Mouse (Mus musculus) forebrain, embryonic 16.5 days (tissue): ENCODE data around the gene Stx1b. TPM values are rescaled to one million over a fixed set of nuclear protein-coding genes. Genes with fewer than 3 reads are reported as not detected.
A peak's percentile ranks its signal among the peaks of the same experiment; 100 is the strongest.

Source experiments
- ATAC-seq: fragments of 200-750 bp; cut with Nextera tagmentation; 2 replicates; pipeline ENCODE4 v1.8.0; 2017; ENCODE audit warnings: mild to moderate bottlenecking, moderate library complexity
- H3K27ac ChIP-seq: fragments of 300-500 bp; sonication (generic); 2 replicates; pipeline ENCODE4 v1.5.1; 2014; ENCODE audit warnings: low read length, control low read depth
- H3K27me3 ChIP-seq: fragments of 300-500 bp; sonication (generic); replicated peaks from 2 replicates; pipeline ENCODE4 v1.6.1; 2014; ENCODE audit warnings: low read length; ENCODE audit not compliant: control insufficient read depth, insufficient read depth
- H3K36me3 ChIP-seq: fragments of 300-500 bp; sonication (generic); 2 replicates; pipeline ENCODE4 v1.6.1; 2014; ENCODE audit not compliant: control insufficient read depth, insufficient read depth
- H3K4me1 ChIP-seq: fragments of 300-500 bp; sonication (generic); replicated peaks from 2 replicates; pipeline ENCODE4 v1.6.1; 2014; ENCODE audit warnings: low read length; ENCODE audit not compliant: control insufficient read depth, insufficient read depth
- H3K4me2 ChIP-seq: fragments of 300-500 bp; sonication (generic); 2 replicates; pipeline ENCODE4 v1.6.1; 2014; ENCODE audit warnings: mild to moderate bottlenecking, low read length, control low read depth
- H3K4me3 ChIP-seq: fragments of 300-500 bp; sonication (generic); replicated peaks from 2 replicates; pipeline ENCODE4 v1.5.1; 2014; ENCODE audit warnings: mild to moderate bottlenecking, low read length, control low read depth
- H3K9ac ChIP-seq: fragments of 300-500 bp; sonication (generic); replicated peaks from 2 replicates; pipeline ENCODE4 v1.6.1; 2014; ENCODE audit warnings: low read depth, low read length, control low read depth
- H3K9me3 ChIP-seq: fragments of 300-500 bp; sonication (generic); 2 replicates; pipeline ENCODE4 v1.6.1; 2016; ENCODE audit warnings: low read length; ENCODE audit not compliant: control insufficient read depth
- WGBS: fragments of 180-500 bp; shearing (Covaris S2); extraction: QIAGEN DNeasy Blood & Tissue Kit; methylation state at CpG from one replicate; pipeline ENCODE4 v1.1.7; 2014; 5-methylcytosine and 5-hydroxymethylcytosine counted together
- polyA plus RNA-seq: library from polyadenylated mRNA; unstranded; fragments of >200 nt; fragmentation: Nextera tagmentation; extraction: Ambion mirVana; gene quantifications from 2 replicates; pipeline ENCODE4 v1.2.1, GENCODE M21; 2015

The Stx1b gene
- 37.9 and 50.8 TPM in 2 replicates for polyA plus RNA-seq

DNA sequence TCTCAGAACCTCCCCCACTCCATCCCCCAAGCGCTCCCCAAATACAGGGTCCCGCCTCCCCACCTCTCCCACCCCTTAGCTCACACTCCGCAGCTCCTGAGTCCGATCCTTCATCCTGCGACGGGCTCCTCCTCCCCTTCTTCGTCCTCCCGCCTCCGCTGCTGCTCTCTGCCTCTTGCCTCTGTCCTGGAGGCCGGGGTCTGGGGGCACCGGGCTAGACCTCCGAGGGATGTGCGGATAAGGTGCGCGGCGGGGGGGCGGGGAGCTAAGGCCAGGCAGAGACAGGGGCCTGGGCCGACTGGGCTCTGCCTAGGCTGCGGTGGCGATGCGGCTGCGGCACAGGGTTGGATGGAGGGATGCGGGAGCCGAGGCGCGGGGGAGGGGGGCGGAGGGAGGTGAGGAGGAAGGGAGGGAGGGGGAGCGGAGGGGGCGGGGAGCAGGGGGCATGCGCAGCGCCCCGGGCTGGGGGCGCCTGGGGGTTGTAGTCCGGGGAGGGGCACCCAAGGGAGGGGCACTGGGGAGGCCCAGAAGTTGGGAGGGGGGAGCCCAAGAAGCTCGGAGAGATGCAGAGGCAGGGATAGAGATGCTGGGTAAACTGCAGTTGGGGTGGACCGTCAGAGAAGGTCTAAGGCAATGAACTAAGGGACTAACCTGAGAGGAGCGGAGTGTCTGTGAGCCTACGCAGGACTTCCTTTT is at the start of gene Stx1b, which contains the start of gene Stx4a:
TSS of gene Stx1b (minus strand) at position 374 of the 696 bp plus-strand sequence.
TSS of gene Stx4a (plus strand) at position 119 of the 696 bp plus-strand sequence.
- no peaks in the 10 kb centered on the region for H3K27me3 ChIP-seq
- peaks cover 25% of the 10 kb centered on the region for H3K4me1 ChIP-seq
- ATAC-seq: peak; percentile 92
- H3K36me3 ChIP-seq: no peaks in the 10 kb centered on the region
- H3K4me2 ChIP-seq: peak within 1 kb of the TSS; percentile 82
- no peaks in the 10 kb centered on the region for H3K9me3 ChIP-seq
- under 1% methylated on average over 34 of the region's 38 CpGs for WGBS
- peak within 1 kb of the TSS; percentile 60 for H3K4me3 ChIP-seq
- peak within 1 kb of the TSS; percentile 78 for H3K9ac ChIP-seq
- peak within 1 kb of the TSS; percentile 49 for H3K27ac ChIP-seq

GRCm38 (mm10) chr7:127870136-127870821 is 45.9 kb upstream of the Stx1b start:
- Histone ChIP-seq H3K36me3 (peaks cover 26% of the 10 kb centered on the region), H3K27ac (no peak overlapping the region), H3K4me1 (peaks cover 19% of the 10 kb centered on the region), H3K4me2 (no peak overlapping the region), H3K9ac (no peak overlapping the region), H3K4me3 (no peak overlapping the region), H3K27me3 (no peaks in the 10 kb centered on the region), H3K9me3 (no peaks in the 10 kb centered on the region)
- ATAC-seq: no peak
- WGBS: 87% methylated on average over 5 of the region's 5 CpGs

- H3K36me3 ChIP-seq: peaks cover 26% of the 10 kb centered on the region
- ATAC-seq: no peak
- WGBS: 61% methylated on average over 3 of the region's 3 CpGs
Measured at GRCm38 (mm10) chr7:127869149-127869810, 44.9 kb upstream of the Stx1b start.

GRCm38 (mm10) chr7:127867641-127868040 is 43.3 kb upstream of the Stx1b start:
- H3K4me3 ChIP-seq: no peak overlapping the region
- no peak overlapping the region for H3K4me2 ChIP-seq
- no peaks in the 10 kb centered on the region for H3K4me1 ChIP-seq
- H3K9me3 ChIP-seq: no peaks in the 10 kb centered on the region
- peaks cover 29% of the 10 kb centered on the region for H3K36me3 ChIP-seq
- no peak for ATAC-seq
- no peak overlapping the region for H3K9ac ChIP-seq
- H3K27me3 ChIP-seq: no peaks in the 10 kb centered on the region
- WGBS: 97% methylated on average over 18 of the region's 18 CpGs
- no peak overlapping the region for H3K27ac ChIP-seq

More at GRCm38 (mm10) chr7:127869149-127869810, 44.9 kb upstream of the Stx1b start:
- no peaks in the 10 kb centered on the region for H3K27me3 ChIP-seq
- H3K4me2 ChIP-seq: no peak overlapping the region
- no peak overlapping the region for H3K27ac ChIP-seq
- H3K4me3 ChIP-seq: no peak overlapping the region
- H3K9ac ChIP-seq: no peak overlapping the region
- peaks cover 15% of the 10 kb centered on the region for H3K4me1 ChIP-seq
- no peaks in the 10 kb centered on the region for H3K9me3 ChIP-seq

- H3K9me3 ChIP-seq: no peaks in the 10 kb centered on the region
- 95% methylated on average over 12 of the region's 12 CpGs for WGBS
- H3K27me3 ChIP-seq: no peaks in the 10 kb centered on the region
- H3K9ac ChIP-seq: no peak overlapping the region
- H3K4me2 ChIP-seq: no peak overlapping the region
- no peak for ATAC-seq
- no peak overlapping the region for H3K27ac ChIP-seq
- H3K36me3 ChIP-seq: peaks cover 29% of the 10 kb centered on the region
- H3K4me1 ChIP-seq: no peaks in the 10 kb centered on the region
- no peak overlapping the region for H3K4me3 ChIP-seq
Measured at GRCm38 (mm10) chr7:127866434-127866833, 42.1 kb upstream of the Stx1b start.

DNA sequence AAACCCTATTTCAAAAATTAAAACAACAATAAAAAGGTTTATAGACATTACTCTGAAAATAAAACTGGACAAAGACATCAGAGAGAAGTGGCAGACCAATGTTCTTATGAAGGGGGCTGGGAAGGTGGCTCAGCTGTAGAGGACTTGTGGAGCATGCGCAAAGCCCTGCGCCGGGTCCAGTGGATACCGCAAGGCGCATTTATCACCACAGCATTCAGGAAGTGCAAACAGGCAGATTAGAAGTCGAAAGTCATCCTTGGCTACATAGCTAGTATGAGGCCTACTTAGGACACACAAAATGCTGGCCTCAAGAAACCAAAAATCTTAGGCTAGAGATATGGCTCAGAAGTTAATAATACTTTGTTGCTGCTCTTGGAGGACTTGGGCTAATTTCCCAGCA is 33.9 kb upstream of the Stx1b start:
- ATAC-seq: no peak
- WGBS: 93% methylated on average over 6 of the region's 6 CpGs
- Histone ChIP-seq H3K4me2 (no peak overlapping the region), H3K27ac (no peak overlapping the region), H3K4me3 (no peak overlapping the region), H3K9ac (no peak overlapping the region), H3K9me3 (no peaks in the 10 kb centered on the region), H3K27me3 (no peaks in the 10 kb centered on the region), H3K4me1 (no peaks in the 10 kb centered on the region), H3K36me3 (no peaks in the 10 kb centered on the region)

DNA sequence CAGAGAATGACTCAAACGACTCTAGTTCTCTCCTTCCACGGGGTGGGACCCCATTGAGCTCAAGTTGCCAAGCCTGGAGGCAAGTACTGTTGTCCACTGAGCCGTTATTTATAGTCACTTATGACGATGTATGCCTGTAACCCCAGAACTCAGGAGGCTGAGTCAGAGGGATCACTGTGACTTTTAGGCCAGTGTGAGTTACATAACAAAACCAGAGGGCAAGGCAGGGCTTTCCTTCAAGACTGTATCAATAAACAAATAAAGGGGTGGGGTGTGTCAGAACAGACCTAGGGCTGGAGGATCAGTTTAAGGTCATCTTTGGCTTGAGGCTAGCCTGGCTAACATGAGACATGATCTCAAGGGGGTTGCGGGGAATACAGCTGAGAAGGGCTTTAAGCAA is 26.6 kb upstream of the Stx1b start:
- Histone ChIP-seq H3K4me2 (no peak overlapping the region), H3K9me3 (no peaks in the 10 kb centered on the region), H3K4me3 (no peak overlapping the region), H3K9ac (no peak overlapping the region), H3K27ac (no peak overlapping the region), H3K36me3 (no peaks in the 10 kb centered on the region), H3K27me3 (no peaks in the 10 kb centered on the region), H3K4me1 (no peaks in the 10 kb centered on the region)
- ATAC-seq: no peak
- WGBS: 76% methylated on average over 5 of the region's 5 CpGs

DNA sequence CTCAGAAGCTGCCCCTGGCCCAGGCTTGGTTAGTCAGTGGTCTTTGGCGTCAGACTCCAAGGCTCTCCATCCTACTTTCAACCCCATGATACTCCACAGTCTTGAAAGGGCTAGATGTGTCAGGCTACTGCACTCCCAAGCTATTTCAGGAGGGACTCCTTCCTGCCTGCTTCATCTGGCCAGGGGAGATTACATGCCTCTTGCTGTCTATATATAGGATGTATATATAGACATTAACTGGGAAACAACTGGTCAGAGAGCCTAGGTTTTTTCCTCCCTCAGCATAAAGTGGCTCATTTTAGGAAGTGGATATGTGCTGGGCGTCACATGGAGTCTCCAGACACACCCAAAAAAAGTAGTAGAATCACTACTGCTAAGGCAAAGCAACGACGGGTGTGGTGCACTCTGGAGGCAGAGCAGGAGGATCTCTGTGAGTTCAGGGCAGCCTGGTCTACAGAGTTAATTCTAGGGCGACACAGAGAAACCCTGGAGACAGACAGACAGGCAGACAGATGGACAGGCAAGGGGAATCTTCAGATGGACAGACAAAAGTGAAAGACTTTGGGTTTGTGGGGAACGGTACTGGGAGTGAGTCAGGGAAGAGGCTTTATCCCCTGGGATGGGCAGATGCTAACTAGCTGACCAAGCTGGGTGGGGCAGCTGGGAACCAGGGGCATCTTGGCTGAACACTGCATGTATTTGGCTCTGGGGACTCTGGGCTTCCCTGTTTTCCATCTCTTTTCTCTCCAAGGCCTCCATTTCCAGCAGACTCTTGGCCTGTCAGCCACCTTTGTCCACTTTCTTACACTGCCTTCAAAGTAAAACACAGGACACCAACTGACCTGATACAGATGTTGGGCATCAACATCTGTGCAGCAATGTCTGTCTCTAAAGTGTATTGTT is 25.9 kb upstream of the Stx1b start:
- WGBS: 83% methylated on average over 6 of the region's 6 CpGs
- H3K9me3 ChIP-seq: no peaks in the 10 kb centered on the region
- no peaks in the 10 kb centered on the region for H3K4me1 ChIP-seq
- no peak overlapping the region for H3K9ac ChIP-seq
- H3K27ac ChIP-seq: no peak overlapping the region
- H3K4me2 ChIP-seq: no peak overlapping the region
- H3K27me3 ChIP-seq: no peaks in the 10 kb centered on the region
- H3K4me3 ChIP-seq: no peak overlapping the region
- no peak for ATAC-seq
- H3K36me3 ChIP-seq: no peaks in the 10 kb centered on the region
